Mouse (Mus musculus): Measurements from ENCODE around the gene Dynlt1f.
"Not testable (repeated sequence)": the region's sequence is repeated elsewhere in the genome, so short reads cannot be mapped to it uniquely, and the experiment has no call there.

The Dynlt1f gene

DNA sequence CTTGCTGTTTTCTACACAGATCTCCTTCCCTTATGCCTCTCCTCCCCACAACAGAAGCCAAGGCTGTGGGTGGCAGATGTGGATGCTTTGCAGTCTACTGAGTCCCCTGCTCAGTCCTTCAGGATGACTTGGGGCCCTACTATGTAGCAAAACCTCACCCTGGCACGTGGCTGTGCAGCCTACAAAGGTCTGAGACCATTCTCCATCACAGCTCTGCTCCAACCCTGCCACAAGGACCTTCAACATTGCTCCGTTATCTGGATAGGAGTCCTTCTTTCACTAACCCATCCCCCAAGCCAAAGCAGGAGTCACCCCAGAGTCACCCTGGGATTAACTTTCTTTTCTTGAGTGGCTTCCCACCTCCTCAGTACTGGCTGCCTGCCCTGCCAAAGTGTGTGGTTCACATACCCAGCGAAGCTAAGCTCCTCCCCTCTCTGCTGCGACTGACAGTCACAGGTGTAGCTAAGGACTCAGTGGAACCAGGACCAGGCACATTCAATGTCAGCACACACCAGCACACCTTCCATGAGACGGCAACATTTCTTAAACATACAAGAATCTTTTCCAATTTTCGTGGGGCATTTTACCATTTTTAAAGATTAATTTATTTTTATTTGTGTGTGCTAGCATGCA lies 30.7 kb downstream of the Dynlt1f start:
- not testable (repeated sequence) for DNase-seq (ENCODE audit: low spot score in 2 of 2)

DNA sequence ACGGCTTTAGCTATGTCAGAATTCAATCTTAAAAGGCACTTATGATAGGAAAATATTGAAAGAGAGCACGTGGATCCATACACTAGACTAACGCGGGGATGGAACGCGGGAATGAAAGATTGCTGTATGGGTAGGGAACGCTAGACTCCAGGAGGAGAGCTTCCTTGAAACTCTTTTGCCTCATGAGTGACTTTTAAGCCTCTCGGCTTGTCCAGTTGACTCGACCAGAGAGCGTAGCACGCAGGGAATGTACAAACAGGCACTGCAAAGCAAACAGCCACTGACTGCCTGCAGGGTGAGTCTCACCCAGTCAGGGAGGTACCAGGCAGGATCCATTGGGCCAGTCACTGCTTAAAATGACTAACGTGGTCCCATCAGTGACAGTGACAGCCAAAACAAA lies 33.7 kb downstream of the Dynlt1f start:
- DNase-seq (ENCODE audit: low spot score in 2 of 2): not testable (repeated sequence)

DNA sequence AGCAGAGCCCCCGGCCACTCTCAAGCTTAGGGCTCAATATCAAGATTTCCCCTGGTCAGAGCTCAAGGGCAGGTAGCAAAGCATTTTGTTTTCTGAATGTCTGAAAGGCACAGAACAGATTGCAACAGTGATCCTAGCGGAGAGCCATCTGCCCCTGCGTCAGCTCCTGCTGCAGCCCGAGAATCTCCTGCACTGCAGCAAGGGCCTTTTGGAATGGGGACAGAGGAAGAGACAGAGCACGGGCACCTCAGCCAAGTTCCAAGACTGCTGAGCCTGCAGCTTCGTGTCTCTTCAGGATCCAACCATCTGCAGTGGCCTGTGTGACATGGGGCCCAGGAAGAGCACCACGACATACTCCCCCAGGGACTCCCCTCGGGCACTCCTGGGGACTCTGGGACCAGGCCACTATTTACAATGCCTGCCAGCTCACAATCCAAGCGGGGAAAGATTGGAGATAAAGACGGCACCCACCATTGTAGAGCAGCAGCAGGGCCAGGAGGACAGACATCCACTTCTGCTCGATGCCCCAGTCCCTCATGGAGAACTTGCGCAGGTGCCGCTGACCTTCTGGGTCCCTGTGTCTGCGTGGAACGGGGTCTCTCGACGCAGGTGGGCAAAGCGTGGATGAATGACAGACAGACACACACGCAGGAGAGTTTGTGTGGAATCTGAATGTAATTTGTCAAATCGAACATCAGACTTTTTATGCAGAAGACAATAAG lies 34.8 kb downstream of the Dynlt1f start:
- DNase-seq (ENCODE audit: low spot score in 2 of 2): not testable (repeated sequence)

DNA sequence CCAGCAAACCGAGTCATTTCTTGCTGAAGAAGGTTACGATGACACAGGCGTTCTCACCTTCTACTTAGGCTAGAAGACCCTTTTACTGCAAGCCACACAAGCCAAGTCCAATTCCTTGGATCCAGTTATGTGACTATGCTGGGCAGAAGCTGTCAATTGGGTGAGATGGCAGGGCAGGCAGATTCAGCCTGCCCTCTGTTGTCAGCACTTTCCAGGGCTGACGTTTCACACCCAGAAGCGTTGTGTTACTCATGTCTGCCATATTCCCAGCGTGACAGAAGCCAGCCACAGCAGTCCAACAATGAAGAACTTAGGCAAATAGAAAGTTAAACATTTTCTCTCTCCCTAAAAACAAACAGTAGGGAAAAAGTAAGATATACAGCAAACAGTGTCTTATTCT lies 35.7 kb downstream of the Dynlt1f start:
- DNase-seq (ENCODE audit: low spot score in 2 of 2): not testable (repeated sequence)

DNA sequence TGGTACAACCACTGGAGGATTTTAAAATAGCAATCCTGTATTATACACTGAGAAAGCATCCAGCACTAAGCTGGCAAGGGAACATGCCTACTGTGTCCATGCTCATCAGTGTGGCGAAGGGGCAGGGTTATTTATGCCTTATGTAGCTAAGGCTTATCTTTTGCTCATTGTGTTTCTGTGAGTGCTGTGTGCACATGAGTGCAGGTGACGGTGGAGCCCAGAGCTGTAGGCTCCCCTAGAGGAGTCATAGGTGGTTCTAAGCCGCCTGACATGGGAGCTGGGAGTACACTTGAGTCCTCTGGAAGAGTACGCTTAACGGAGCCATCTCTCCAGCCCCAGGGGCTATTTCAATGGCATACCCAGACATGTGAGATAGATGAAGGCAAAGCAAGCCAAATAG lies 36.4 kb downstream of the Dynlt1f start:
- not testable (repeated sequence) for DNase-seq (ENCODE audit: low spot score in 2 of 2)

DNA sequence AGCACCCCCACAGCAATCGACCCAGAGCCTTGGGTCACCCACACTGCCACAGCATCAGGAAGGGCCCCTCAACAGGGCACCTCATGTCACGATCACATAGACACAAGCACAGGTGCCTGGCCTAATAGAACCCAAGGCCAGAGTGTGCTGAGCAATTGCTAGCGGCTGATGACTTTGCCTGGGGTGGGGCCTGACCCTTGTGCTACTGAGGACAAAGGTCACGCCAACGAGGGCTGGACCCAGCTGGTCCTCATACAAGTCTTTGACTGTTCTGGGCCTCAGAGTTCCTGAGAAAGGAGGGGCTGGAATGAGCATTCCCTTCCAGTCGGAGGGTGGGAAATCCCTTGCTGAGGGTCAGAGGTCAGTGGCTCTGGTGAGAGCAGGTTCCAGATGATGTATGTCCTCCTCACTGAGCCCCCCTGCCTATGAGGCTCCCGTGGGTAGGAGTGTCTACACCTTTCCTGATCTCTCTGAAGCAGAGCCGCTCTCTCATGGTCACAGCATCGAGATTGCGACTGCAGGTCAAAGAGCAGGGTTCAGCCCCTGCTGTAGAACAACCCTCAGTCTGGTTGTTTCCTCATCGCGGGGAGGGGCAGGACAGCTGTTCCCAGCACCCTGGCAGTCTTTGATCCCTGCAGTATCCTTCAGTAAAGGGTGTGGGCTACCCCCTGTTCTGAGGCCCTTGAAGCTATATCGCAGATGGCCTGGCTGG lies 37.9 kb downstream of the Dynlt1f start:
- DNase-seq (ENCODE audit: low spot score in 2 of 2): not testable (repeated sequence)

DNA sequence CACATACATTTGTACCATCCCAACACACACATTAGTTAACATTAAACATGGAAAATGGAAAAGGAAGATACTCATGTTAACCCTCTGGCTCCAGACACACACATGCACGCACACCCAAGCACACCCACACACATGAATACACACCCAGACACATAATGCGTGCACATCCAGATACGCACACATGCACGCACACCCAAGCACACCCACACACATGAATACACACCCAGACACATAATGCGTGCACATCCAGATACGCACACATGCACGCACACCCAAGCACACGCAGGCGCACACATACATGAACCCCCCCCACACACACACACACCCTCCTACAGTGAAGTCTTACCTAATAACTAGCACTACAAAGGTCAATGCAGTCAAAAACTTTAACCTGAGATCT lies 39.0 kb downstream of the Dynlt1f start:
- DNase-seq (ENCODE audit: low spot score in 2 of 2): not testable (repeated sequence)

DNA sequence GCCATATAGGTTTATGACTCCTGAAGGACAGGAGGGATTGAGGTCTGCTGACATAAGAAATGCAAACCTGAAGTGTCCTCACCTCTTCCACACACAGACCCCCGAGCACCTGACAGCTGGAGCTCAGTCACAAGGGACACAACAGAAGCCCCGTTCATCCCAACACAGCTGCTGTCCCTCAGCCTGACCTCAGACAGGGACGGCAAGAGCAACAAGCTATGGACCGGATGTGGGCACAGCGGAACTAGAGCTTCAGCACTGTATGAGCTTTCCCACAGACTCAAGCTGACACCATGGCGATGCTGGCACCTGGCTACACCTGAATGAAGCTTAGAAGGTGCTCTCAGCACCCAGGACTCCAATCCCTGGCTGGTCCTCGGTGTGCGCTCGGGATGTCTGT lies 41.4 kb downstream of the Dynlt1f start:
- DNase-seq (ENCODE audit: low spot score in 2 of 2): not testable (repeated sequence)

- DNase-seq (ENCODE audit: low spot score in 2 of 2): not testable (repeated sequence)
These were observed 42.2 kb downstream of the Dynlt1f start for GRCm38 (mm10) chr17:6613524-6613923.

- DNase-seq (ENCODE audit: low spot score in 2 of 2): not testable (repeated sequence)
These were observed 50.4 kb downstream of the Dynlt1f start for GRCm38 (mm10) chr17:6605347-6605746.

GRCm38 (mm10) chr17:6602205-6602604 lies 53.5 kb downstream of the Dynlt1f start:
- DNase-seq (ENCODE audit: low spot score in 2 of 2): not testable (repeated sequence)

GRCm38 (mm10) chr17:6601204-6601911 lies 54.3 kb downstream of the Dynlt1f start, which contains the start of gene Dynlt1c:
Gene Dynlt1c, plus strand, starts transcription at chr17:6601671.
- peak in 1 of 2 experiments; percentile 58 for DNase-seq (ENCODE audit: low spot score in 2 of 2)

DNA sequence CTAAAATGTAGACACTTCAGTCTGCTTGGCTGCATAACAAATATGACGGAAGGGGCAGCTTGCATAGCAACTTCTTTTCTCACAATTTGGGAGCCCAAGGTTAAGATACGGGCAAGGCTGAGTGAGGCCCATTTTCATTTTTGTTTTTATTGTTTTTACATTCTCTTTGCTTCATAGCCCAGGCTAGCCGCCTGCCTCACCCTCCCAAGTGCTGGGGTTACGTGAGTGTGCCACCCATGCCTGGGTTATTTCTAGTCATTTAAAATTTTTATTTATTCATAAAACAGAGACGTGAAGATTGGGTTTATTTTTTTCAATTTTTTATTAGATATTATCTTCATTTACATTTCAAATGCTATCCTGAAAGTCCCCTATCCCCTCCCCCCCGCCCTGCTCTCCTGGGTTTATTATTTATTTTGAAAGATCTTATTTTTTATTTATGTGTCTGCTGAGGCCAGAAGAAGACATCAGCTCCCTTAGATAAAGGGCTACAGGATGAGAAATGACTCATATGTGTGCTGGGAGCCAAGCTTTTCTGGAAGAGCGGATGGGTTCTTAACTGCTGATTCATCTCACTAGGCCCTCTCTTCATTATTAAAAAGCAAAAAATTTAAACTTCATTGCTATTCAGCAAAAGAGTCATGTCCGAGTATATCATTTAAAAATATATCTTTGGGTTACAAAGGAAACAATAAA lies 55.3 kb downstream of the Dynlt1f start:
- not testable (repeated sequence) for DNase-seq (ENCODE audit: low spot score in 2 of 2)

- not testable (repeated sequence) for DNase-seq (ENCODE audit: low spot score in 2 of 2)
These were observed 57.3 kb downstream of the Dynlt1f start for GRCm38 (mm10) chr17:6598356-6598755.

Measured in cerebellum, postnatal 4 days (tissue).